Mouse (Mus musculus) urinary bladder, postnatal 25 days (tissue): ENCODE results near the gene Phtf2.
A peak's percentile ranks its signal among the peaks of the same experiment; 100 is the strongest.

Experiments
- DNase-seq: peaks from one replicate; pipeline ENCODE4 v3.0.0; 2022; ENCODE audit warnings: low spot score

Phtf2 gene

DNA sequence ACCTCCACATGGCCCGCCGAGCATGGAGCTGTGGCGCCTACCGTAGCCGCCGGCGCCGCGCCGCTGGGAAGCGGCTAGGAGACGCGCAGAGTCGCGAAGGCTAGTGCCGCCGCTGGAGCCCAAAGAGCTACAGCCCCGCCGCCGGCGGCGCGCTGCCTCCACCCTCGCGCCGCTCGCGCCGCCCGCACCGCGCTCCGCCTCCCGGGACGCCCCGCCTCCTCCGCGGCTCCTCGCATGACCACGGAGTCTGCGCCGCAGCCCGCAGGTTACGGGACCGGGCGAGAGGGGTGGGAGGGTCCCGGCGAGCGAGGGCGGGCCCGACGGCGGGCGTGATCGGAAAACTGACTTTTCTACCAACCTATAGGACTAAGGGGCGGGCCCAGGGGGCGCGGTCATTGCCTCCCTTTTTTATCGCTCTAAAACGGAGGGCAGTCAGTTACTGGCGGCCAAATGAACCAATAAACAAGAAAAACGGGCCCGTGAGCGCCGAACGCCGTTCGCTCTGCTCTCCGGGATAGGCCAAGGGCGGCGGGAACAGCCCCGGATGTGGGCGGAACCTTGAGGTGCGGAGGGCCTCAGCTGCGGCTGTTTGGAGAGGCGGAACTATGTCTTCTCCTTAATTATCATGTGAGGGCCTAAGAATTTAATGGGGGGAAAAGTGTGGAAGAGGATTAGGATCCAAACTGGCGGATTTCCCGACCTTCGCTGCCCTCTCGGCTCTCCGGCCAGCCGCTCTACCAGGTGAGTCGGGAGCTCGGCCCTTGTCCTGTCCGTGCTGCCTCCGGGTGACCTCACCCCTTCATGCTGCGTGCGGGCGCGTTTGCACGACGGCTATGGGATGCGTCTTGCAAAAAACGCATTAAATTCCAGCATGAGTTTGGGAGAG, at the start of gene Phtf2, which contains the start of gene Tmem60:
Phtf2 (minus strand) TSS at position 210 of the 886 bp plus-strand sequence.
Tmem60 (plus strand) TSS at position 277 of the 886 bp plus-strand sequence.
- peak; percentile 96 for DNase-seq

DNA sequence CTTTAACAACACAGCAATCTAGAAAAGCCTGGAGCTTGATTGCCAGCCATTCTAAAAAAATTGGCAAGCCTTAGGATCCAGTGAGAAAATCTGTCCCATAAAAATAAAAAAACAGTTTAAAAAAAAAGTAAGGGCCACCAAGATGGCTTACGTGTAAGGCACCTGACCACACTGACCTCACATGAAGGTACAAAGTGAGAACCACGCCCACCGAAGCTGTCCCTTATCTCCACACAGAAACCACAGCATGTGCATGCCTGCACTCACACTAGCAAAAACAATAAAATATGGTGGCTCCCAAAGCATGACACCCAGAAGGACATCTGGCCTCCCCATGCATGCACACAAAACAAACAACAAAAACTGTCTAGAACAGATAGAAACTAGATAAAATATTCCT, 49.4 kb upstream of the Phtf2 start:
- DNase-seq, result no peak

DNA sequence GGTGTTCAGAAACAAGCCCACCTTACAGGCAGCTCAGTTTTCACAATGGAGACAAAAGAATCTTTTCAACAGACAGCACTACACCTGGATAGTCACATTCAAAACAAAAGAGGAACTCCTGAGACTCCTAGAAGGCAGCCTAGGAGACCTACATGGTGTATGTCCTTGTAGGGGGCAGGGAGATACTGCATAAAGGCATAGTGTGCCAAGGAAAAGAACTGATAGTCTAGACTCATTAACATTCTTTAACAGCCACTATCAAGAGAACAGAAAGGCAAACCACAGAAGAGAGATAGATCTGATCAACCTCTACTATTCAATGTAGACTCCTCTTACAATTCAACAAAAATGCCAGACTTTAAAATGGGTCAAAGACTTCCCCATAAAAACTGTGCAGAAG, 48.5 kb upstream of the Phtf2 start:
- DNase-seq, result no peak

DNA sequence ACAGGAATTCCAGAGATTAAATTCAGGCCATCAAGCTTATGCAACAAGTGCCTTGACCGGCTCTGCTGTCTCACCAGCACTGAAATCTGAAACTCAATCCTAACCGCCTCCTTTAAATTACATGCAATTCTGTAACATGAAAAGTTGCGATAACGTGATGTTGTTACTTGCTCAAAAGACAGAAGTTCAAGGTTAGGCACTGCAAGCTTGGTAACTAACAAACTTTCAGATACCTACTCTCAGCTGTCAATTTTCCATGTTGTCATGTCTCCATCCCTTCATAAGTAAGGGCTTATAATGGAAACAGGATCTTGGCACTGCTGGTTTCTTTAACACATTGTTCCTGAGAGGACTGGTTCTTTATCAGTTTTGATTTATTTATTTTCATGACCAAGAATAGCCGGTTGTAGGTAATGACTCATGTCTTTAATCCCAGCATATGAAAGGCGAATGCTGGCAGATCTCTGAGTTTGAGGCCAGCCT, 47.8 kb upstream of the Phtf2 start:
- DNase-seq, result no peak

GRCm38 (mm10) chr5:20925451-20925850, 43.5 kb upstream of the Phtf2 start:
- no peak for DNase-seq

DNA sequence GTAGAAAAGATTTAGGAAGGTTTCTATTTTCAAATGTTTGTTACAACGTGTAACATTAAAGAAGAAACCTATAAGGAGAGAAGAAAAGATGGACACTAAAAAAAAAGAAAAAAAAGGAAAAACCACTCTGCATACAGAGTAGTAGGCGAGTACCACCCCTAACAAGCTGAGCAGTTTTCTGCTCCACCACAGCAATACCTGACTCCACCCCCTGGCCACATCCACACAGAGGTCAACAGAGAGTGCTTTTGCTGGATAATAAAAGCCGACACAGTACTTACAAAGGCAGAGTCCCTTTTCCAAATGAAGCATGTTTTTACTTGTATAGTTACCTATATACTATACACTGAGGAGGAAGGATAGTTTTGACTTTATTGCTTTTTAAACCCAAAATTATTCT, 42.7 kb upstream of the Phtf2 start:
- no peak for DNase-seq

DNA sequence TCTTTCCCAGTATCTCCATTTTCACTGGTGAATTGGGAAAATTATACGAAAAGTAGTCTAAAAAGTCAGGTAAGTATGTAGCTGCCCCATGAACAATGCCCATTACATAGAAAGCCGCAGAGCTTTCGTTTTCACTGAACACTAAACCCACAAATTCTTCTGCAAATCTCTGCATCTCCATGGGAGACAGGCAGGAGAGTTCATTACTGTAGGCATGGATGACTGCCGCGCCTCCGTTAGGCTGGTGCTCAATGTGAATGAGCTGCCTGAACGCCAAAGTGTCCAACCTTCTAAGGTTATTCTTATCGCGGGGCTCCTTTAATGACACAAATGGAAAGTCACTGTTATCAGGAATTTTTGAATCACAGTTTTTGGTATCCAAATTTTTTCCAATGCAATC, 37.6 kb upstream of the Phtf2 start:
- DNase-seq, result no peak

DNA sequence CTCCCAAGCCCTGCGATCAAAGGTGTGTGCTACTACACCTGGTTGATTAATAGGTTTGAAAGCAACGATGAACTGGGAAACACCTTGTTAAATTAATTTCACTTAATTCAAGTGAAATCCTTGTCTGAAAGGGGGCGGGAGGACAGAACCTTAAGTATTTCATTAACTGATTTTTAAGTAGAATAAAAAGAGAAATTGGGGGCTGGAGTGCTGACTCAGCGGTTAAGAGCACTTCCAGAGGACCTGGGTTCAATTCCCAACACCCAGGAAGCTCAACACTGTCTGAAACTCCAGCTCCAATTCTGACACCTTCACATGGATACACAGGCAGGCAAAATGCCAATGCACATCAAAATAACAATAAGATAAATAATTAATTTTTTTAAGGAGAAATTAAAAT, 37.0 kb upstream of the Phtf2 start:
- no peak for DNase-seq

DNA sequence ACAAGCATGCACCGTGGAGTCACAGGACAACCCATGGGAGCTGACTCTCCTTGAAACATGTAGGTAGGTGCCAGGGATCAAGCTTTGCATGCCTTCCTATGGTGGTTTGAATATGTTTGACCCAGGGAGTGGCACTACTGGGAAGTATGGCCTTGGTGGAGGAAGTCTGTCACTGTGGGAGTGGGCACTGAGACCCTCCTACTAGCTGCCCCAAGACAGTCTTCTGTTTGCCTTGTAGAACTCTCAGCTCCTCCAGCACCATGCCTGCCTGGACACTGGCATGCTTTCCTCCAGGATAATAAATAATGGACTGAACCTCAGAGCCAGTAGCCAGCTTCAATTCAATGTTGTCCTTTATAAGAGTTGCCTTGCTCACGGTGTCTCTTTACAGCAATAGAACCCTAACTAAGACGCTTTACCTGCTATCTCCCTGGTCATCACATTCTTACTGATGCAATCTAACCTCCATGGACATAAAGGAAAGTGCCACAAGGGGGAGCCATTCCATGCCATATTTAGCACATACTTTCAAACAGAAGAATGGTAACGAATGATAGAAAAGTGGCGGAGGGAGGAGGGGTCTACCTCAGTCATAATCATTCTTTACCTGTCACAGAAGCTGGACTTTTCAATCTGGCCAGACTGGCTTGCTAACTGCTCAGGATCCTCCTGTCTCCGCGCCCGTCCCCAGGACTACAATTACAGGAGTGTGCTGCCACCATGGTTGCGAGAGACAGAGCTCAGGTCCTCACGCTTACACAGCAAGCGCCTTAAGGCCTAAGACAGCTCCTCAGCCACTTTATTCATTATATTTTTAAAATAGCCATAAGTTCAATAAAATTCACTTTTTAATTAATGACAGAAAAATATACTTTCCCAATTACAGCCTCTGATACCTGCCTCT, 31.7 kb upstream of the Phtf2 start:
- DNase-seq, result peak; percentile 70

DNA sequence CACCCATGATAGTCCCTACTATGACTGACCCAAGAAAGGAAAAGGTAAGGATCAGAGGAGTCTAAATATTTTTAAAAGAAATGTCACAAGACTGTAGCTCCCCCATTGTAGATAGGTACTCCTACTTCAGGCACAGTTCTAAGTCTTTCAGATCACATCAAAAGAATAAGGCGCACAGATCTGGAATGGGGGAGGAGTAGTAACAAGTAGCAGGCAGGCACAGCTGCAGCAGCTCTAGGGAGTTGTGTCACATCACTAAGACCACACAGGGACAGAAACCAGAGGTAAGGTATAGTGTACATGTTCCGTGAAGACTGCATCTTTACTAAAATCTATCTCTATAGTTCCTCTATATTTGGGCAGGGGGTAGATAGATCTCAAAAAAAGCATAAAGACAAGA, 29.8 kb upstream of the Phtf2 start:
- no peak for DNase-seq

DNA sequence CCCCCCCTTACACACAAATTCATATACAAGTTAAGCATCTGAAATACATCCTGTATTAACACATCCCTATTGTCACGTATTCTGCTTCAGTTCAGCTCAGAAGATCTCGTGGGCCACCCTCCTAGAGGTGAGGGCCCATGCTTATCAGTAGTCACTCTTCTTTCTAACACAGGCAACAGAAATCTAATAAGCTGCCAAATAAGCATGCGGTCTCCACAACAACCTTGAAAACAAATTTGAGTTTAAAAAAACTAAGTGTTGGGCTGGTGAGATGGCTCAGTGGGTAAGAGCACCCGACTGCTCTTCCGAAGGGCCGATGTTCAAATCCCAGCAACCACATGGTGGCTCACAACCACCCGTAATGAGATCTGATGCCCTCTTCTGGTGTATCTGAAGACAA, 24.3 kb upstream of the Phtf2 start:
- no peak for DNase-seq

GRCm38 (mm10) chr5:20905437-20905836, 23.5 kb upstream of the Phtf2 start:
- no peak for DNase-seq

GRCm38 (mm10) chr5:20904647-20905046, 22.7 kb upstream of the Phtf2 start:
- DNase-seq, result no peak

DNA sequence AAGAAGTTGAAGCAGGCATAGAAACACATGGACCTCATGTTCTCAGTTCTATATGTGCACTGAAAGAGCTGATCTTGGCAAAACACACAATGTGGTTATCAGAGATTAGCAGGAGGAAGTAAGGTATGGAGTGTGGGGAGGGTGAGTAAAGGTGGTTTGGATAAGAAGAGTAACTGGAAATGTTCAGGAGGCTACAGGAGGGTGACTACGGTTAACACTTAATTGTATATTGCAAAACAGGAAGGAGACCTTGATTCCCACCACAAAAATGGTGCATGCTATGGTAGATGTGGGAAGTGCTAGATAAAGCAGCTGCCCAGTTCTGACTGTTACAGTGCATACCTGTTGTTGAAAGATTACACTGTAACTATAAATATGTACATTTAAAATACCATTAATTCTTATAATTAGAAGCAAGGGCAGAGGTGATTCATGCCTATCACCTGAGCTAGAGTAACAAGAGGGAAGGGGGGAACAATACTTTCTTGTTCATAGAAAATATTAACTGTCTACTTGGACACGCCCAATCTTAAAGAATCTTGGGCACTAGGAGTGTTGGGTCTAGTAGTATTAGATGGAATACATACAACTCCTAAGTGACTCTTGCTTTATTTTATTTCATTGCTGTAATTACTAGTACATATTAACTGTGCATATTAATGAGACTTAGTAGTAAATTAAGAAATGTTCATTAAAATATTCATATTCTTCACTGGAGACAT, 15.7 kb upstream of the Phtf2 start:
- no peak for DNase-seq

DNA sequence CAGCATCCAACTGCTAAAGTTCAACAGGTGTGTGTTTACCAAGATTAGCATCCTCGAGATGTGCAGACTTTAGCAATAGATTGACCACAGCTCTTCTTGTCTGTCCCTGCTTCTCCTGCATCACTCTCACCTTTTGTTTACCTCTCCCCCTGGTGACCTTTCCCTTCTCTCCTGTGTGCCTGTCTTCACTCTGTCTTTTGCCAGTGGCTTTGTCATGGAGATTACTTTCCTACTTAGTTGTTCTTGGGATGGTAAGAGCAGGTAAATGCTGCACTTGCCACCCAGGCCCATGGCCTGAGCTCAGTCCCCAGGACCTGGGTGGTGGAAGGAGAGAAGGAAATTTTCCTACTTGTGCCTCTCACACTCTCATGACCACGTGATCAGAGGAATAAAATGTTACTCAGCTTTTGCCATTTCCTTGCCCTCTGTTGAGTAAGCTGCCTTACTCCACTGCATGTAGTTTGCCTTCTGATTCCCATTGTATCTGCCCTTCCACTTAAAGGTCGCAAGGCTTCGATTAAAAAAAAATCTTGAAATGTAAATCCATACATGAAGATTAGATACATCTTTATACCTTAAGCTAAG, 2.2 kb upstream of the Phtf2 start:
- DNase-seq, result no peak

- peak; percentile 34 for DNase-seq
Observed at GRCm38 (mm10) chr5:20880797-20881775, 838 bp downstream of the Phtf2 start.

- DNase-seq, result no peak
Observed at GRCm38 (mm10) chr5:20880386-20880785, 1.5 kb downstream of the Phtf2 start.

- DNase-seq, result no peak
Observed at GRCm38 (mm10) chr5:20876934-20877426, 4.9 kb downstream of the Phtf2 start.

- DNase-seq, result no peak
Observed at GRCm38 (mm10) chr5:20873146-20873545, 8.8 kb downstream of the Phtf2 start.

DNA sequence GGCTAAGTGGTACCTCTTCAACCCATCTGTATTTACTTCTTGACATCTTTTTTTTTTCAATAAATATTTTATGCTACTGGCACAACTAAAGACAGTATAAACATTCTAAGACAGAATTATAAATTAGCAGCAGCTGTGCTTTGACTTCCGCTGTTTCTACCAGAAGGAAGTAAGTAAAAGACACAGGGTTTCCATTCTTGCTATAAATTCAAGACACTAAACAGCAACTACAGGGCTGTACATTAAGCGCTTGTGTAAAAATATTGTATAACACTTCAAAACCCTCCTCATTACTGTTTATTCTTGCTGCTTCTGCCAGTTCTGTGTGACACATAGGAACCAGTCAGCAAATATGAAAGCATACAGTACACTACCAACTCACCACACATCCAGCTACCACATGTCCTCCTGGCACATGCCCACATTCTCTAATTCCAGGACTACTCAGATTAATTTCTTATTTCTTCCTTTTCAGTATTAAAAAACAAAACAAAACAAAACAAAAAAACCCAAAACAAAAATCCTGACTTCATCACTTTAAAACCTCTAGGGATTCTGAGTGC, 16.6 kb downstream of the Phtf2 start:
- DNase-seq, result no peak
